Mouse (Mus musculus) c-Kit-positive CD71-positive TER-119-negative erythroid progenitor cells, embryonic 14.5 days (primary cell): Measurements from ENCODE around the gene Pcolce2.

Experiments used
- DNase-seq: peaks from one replicate; pipeline ENCODE4 v3.0.0-alpha.2; 2013; ENCODE audit warnings: low read depth

The Pcolce2 gene

GRCm38 (mm10) chr9:95708943-95709342 lies 71.5 kb downstream of the Pcolce2 start:
- no peak for DNase-seq

DNA sequence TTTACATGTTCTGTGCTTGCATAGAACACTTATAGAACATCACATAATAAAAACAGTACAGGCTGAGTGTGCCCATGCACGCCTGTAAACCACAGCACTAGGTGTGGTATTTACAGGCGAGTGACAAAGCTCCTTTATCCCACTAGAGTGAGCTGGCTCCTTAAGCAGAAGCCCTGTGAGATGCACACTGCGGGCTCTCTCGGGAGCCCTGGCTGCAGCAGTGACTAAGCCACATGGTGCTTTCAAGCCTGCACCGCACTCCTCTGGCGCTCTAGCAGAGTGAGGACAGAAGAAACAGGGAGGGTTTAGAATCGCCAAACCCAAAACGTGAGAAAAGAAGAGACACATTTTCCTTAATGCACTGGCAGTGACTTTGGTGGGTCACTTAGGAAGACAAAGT lies 75.2 kb downstream of the Pcolce2 start:
- DNase-seq: no peak

GRCm38 (mm10) chr9:95736238-95736637 lies 98.8 kb downstream of the Pcolce2 start:
- DNase-seq: no peak

GRCm38 (mm10) chr9:95744845-95745613 lies 107.6 kb downstream of the Pcolce2 start:
- DNase-seq: no peak

- DNase-seq: no peak
Measured at GRCm38 (mm10) chr9:95747298-95747697, 109.9 kb downstream of the Pcolce2 start.
